Mouse (Mus musculus): ENCODE results near the gene Gm12253.

DNA sequence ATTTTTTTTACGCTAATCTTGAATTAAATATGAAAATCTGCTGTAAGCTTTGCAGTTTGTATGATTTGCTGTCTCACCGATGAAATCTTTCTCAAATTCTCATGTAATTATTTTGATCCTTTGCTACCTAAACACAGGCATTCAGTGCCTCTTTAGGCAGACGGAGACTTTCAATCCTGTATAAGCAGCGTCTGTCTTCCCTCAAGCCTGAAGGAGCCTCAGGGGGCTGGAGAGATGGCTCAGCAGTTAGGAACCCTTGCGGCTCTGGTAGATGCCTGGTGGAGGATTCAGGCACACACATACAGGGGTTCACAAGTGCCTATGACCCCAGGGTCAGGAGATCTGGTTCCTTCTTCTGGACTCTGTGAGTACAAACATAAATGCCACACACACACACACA lies 31.7 kb upstream of the Gm12253 start:
- TF ChIP-seq ZC3H11A (IDR thresholded peaks at IDR 0.05; ENCODE audit: low read depth, low read length) = no peak
- no peak for TF ChIP-seq MXI1 (IDR thresholded peaks at IDR 0.05; ENCODE audit: low read depth, low read length)
- TF ChIP-seq POLR2A (IDR thresholded peaks at IDR 0.05; ENCODE audit: low read depth, low read length) = no peak
- no peak for TF ChIP-seq POLR2AphosphoS2 (IDR thresholded peaks at IDR 0.05; ENCODE audit: low read depth, low read length)
- TF ChIP-seq USF1 (IDR thresholded peaks at IDR 0.05; ENCODE audit: low read depth, low read length) = no peak
- TF ChIP-seq CTCF (conservative IDR thresholded peaks at IDR 0.05 in 1 of 2, IDR thresholded peaks at IDR 0.05 in 1 of 2; ENCODE audit: low read depth in 2 of 2, low read length in 2 of 2) = no peak
- no peak for TF ChIP-seq CHD1 (IDR thresholded peaks at IDR 0.05; ENCODE audit: low read depth, low read length)
- no peak for TF ChIP-seq ZNF384 (IDR thresholded peaks at IDR 0.05; ENCODE audit: low read depth, low read length)
- TF ChIP-seq NELFE (IDR thresholded peaks at IDR 0.05; ENCODE audit: low read depth, low read length) = no peak

Data from CH12.LX (cell line).